Mouse (Mus musculus) testis, adult 2 months (tissue): ENCODE measurements around the gene Nanos3.

Source experiments
- CTCF ChIP-seq: fragments of 200-500 bp; IDR thresholded peaks from 2 replicates; pipeline ENCODE4 v1.5.1; 2012; ENCODE audit warnings: low read depth, mild to moderate bottlenecking, inconsistent platforms, low read length, moderate library complexity; ENCODE audit not compliant: control insufficient read depth, insufficient read depth, insufficient replicate concordance
- POLR2A ChIP-seq: fragments of 200-500 bp; IDR thresholded peaks from 2 replicates; pipeline ENCODE4 v1.6.1; 2012; ENCODE audit warnings: low read depth, mild to moderate bottlenecking, inconsistent platforms, low read length, moderate library complexity; ENCODE audit not compliant: control insufficient read depth

DNA sequence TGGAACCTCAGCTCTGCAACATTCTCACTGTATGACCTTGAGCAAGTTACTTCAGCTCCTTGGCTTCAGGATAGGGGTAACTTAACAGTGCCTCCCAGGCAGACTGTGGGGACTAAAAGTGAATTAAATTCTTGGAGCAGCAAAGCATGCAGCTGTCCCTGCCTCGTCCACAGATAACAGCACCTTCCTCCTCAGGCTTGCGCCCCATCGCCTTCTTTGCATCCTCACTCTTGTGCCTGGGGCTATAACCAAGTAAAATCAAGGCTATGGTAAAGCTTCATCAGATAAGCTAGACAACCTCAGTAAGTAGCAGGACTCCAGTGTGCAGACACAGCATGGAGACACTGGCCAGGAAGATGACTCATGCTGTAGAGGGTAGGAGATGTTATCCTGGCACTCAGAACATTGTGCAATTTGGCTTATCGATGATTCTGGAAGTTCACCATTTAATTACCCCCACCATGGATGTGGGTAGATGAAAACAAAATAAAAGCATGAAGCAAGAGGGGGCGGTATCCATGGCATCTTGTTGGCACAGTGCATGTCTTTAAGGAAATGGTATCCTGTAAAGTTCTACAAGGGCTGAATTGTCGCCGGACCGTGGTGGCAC is 40.3 kb downstream of the Nanos3 start:
- no peak for TF ChIP-seq POLR2A
- no peak for TF ChIP-seq CTCF
